Mouse (Mus musculus): ENCODE data around the gene Zfp202. TPM values are rescaled to one million over a fixed set of nuclear protein-coding genes. Genes with fewer than 3 reads are reported as not detected.

Gene Zfp202
- 3.5 and 3.8 TPM in 2 replicates for polyA plus RNA-seq (2015; fragmentation: Nextera tagmentation; extraction: Ambion mirVana)

DNA sequence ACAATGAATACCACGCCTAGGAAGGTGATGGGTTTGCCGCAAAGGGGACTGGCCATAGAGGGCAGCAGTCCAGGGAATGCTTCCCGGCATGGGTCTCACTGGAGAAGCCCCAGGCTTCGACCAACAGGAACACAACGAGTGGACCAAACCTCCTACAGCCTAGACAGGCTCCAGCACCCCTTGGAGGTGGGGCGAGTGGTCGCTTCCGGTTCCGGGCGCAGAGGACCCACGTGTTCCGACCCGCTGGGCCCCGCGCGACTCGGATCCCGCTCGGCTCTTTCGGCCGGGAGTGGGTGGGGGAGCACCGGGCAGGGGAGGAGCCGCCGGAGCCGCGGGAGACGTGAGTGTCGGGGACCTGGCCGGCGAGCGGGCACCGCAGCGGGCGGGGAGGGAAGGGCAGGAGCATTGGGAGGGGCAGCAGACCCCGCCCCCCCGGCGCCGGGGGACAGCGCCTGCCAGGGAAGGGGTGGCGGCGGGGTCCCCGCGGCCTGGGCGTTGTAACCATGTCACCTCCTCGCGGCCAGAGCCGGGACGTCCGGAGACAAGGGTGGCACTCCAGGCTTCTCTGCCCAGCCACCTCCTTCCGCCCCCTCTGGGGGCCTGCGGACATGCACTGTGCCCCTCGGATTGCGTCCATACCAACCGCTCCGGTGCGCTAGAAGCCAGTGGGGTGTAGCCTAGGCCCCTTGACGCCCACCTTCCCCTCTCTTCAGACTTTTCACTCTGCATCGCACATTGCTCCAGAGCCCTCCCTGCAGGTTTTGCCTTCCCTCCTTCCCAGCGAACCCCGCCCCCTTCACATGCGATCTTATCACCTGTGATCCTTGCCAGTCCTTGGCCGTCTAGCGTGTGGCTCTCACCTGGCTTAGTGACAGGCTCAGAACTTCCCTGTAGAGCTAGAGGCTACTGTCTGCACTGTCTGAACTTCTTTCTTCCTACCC lies at the start of gene Zfp202:
TSS of gene Zfp202 (plus strand) at position 219 of the 941 bp plus-strand sequence.

GRCm38 (mm10) chr9:40180620-40181019 lies 11.5 kb upstream of the Zfp202 start, which contains the start of gene Olfr986:
Gene Olfr986, plus strand, starts transcription at chr9:40180920.

Other genes with a start within 250 kb of the Zfp202 start
- gene Olfr975, start 240.3 kb upstream of the Zfp202 start, polyA plus RNA-seq (2015; fragmentation: Nextera tagmentation; extraction: Ambion mirVana): not detected in 2 replicates
- gene Olfr976, start 231.2 kb upstream of the Zfp202 start, polyA plus RNA-seq (2015; fragmentation: Nextera tagmentation; extraction: Ambion mirVana): not detected in 2 replicates
- gene Olfr978, start 200.2 kb upstream of the Zfp202 start, polyA plus RNA-seq (2015; fragmentation: Nextera tagmentation; extraction: Ambion mirVana): not detected in 2 replicates
- gene Olfr979, start 188.9 kb upstream of the Zfp202 start, polyA plus RNA-seq (2015; fragmentation: Nextera tagmentation; extraction: Ambion mirVana): not detected in 2 replicates
- not detected in 2 replicates for gene Olfr980, start 182.7 kb upstream of the Zfp202 start, polyA plus RNA-seq (2015; fragmentation: Nextera tagmentation; extraction: Ambion mirVana)
- gene Olfr981, start 170.9 kb upstream of the Zfp202 start, polyA plus RNA-seq (2015; fragmentation: Nextera tagmentation; extraction: Ambion mirVana): not detected in 2 replicates
- gene Olfr982, start 118.5 kb upstream of the Zfp202 start, polyA plus RNA-seq (2015; fragmentation: Nextera tagmentation; extraction: Ambion mirVana): not detected in 2 replicates
- gene Olfr983, start 98.7 kb upstream of the Zfp202 start, polyA plus RNA-seq (2015; fragmentation: Nextera tagmentation; extraction: Ambion mirVana): not detected in 2 replicates
- not detected in 2 replicates for gene Olfr984, start 78.1 kb upstream of the Zfp202 start, polyA plus RNA-seq (2015; fragmentation: Nextera tagmentation; extraction: Ambion mirVana)
- not detected in 2 replicates for gene Olfr985, start 62.1 kb upstream of the Zfp202 start, polyA plus RNA-seq (2015; fragmentation: Nextera tagmentation; extraction: Ambion mirVana)
- 0.18 TPM in 1 of 2 replicates, not detected in the other for gene Tmem225, start 44.2 kb upstream of the Zfp202 start, polyA plus RNA-seq (2015; fragmentation: Nextera tagmentation; extraction: Ambion mirVana)
- gene Olfr986, start 11.4 kb upstream of the Zfp202 start, polyA plus RNA-seq (2015; fragmentation: Nextera tagmentation; extraction: Ambion mirVana): not detected in 2 replicates
- gene Scn3b, start 76.9 kb downstream of the Zfp202 start, polyA plus RNA-seq (2015; fragmentation: Nextera tagmentation; extraction: Ambion mirVana): 24.4 and 63.6 TPM in 2 replicates